Mouse (Mus musculus) T-helper 17 cell (primary cell): ENCODE data around the gene Cldn10.

Experiments
- in situ Hi-C, 2 experiments: fragments of 300-600 bp; cut with MboI, MseI; formaldehyde crosslinking; loops; 1 replicate in 1 of 2; 2 replicates in 1 of 2; pipeline ENCODE4 v1.15.1; 2025; ENCODE audit warnings: high pct_unique_total_duplicates in 2 of 2

Cldn10 gene

GRCm38 (mm10) chr14:118903867-118904562 is 116.3 kb downstream of the Cldn10 start:
- in situ Hi-C loops = no loop called here

DNA sequence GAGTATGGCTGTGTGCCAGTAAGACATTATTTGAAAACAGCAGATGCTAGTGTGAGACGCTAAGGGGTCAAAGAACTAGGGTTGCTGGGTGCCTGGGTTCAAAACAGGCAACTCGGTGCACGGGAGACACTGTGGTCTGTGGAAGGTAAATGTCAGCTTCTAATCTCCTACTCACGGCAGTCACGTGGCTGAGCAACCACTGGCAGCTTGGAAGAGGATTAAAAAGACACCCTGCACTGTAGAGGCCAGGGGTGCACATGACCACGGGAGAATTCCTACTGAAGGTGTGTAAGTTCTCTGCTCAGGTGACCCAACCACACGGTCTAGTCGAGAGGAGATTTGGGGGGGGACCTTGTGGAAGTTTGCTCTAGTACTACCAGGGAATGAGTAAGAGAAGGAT is 119.9 kb downstream of the Cldn10 start:
- in situ Hi-C loops = no loop called here

DNA sequence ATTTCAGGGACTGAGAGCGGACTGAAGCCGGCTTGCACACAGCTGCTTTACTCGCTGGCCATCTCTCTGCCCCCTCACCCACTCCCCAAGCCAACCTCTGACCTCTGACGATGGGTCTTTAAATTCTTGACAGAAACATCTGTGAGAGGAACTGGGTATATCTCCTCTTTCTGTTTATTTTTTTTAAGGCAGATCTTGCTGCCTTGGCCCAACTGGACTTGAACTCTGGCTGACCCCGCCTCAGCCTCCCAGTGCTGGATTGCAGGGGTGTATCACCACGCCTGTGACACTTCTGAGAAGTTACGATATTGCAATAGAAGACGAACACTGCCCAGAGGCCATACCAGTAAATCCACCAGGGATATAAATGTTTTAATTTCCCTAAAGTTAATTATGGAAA is 122.2 kb downstream of the Cldn10 start:
- in situ Hi-C loops = loop anchor here in 1 of 2 experiments (5.0 kb wide), 2 partner anchors 67 to 93 kb away; no protein-coding TSS in a partner anchor

- in situ Hi-C loops = loop anchor here in 1 of 2 experiments (5.0 kb wide), 2 partner anchors 67 to 93 kb away; no protein-coding TSS in a partner anchor
Observed at GRCm38 (mm10) chr14:118910332-118911222, 122.9 kb downstream of the Cldn10 start.

DNA sequence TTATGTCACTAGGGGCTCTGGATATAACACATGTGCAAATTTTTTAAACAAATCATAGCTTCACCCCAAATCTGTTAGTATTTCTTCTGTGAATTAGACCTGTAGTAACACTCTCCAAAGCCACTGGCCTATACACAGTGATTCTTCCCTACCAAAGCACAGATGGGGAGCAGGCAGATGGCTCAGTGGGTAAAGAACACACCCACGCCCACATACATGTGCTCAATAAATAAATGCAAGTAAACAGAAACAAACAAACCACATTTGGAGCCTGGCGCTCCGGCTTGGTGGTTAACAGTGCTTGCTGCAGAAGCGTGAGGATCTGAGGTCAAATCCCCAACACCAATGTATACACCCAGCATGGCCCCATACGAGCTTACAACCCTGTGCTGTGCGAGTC is 123.8 kb downstream of the Cldn10 start:
- in situ Hi-C loops = loop anchor here in 1 of 2 experiments (5.0 kb wide), 2 partner anchors 66 to 94 kb away; no protein-coding TSS in a partner anchor

- in situ Hi-C loops = loop anchor here in 1 of 2 experiments (5.0 kb wide), 2 partner anchors 64 to 96 kb away; no protein-coding TSS in a partner anchor
Observed at GRCm38 (mm10) chr14:118913651-118914050, 125.9 kb downstream of the Cldn10 start.

GRCm38 (mm10) chr14:118919025-118919424 is 131.3 kb downstream of the Cldn10 start:
- in situ Hi-C loops = no loop called here

DNA sequence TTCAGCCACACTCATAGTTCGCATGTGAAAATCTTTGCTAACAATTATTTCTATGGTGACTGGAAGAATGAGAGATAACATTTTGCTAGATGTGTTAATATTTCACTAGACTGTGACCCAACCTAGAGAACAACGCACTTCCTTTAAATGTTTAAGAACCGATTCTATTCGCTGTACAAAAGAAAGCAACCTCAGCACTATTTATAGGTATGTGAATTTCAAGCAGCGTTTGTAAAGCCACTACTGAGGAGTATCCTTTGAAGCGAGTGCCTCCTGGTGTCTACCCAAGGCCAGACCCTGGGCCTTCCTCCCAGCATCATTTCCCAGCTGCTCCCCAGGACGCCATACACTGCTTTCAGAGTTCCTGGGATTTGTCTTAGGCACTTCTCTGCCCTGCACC is 132.9 kb downstream of the Cldn10 start:
- in situ Hi-C loops = no loop called here

GRCm38 (mm10) chr14:118922251-118922650 is 134.5 kb downstream of the Cldn10 start:
- in situ Hi-C loops = no loop called here

GRCm38 (mm10) chr14:118922667-118923184 is 135.0 kb downstream of the Cldn10 start:
- in situ Hi-C loops = no loop called here
